Mouse (Mus musculus): ENCODE measurements around the gene H6pd.

GRCm38 (mm10) chr4:149965672-149966071 lies 43.2 kb downstream of the H6pd start:
- TF ChIP-seq CTCF (IDR thresholded peaks at IDR 0.05; ENCODE audit: low read depth) (no peak), EP300 (IDR thresholded peaks at IDR 0.05; ENCODE audit: low read depth) (no peak)

Data from heart, postnatal 0 days (tissue).